ENCODE assay signal across 8 mouse cellular contexts in the genomic region with DNA sequence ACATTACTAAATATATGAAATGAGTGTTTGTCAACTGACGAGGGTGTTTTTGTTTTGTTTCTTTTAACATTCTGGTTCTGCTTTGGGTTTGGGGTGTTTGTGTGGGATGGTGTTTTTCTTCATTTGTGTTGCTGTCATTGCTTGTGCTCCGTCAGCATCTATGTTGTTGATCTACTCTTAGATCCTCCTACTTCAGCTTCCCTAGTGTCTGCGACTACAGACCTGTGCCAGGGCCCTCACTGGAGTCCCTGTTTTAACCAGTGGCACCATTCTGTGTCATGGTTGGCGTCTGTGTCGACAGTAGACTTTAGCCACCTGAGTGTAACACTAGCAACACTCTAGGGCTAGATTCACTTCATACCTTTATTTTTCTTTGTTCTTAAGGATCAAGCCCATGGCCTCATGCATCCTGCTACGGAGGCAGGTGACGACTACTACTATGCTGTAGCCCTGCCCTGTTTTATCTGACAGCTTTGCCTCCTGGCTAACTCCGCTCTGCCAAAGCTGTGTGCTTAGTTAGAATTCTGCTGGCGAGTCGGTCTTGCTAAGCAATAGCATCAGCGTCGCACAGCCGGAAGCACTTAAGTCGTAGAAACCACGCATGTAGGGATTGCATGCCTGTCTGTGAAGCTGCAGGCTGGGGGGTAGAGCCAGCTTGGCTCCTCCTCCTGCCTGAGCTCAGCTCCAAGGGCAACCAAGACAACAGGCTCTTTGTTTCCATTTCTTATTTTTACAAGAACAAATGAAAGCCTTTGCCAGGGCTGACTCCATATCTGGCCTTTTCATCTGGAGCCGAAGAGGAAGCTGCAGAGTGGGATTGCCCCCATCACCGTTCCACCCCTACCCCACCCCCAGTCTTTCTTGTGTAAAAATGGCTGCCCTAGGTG.
A peak's percentile ranks its signal among the peaks of the same experiment; 100 is the strongest.
DNase-seq lines count a peak whose midpoint lies in the region; ATAC-seq and TF ChIP-seq lines count a peak whose summit lies in the region.

No protein-coding gene starts in this region.

- H3K9me3 ChIP-seq in embryonic facial prominence, embryonic 13.5 days, result no peaks in the 10 kb centered on the region
- H3K9me3 ChIP-seq in intestine, postnatal 0 days (ENCODE audit: control insufficient read depth), result no peaks in the 10 kb centered on the region

- peaks cover 27% of the 10 kb centered on the region for H3K4me1 ChIP-seq in embryonic facial prominence, embryonic 13.5 days
- H3K4me1 ChIP-seq in heart, adult 2 months (ENCODE audit: control insufficient read depth, insufficient read depth, low read length), result peaks cover 15% of the 10 kb centered on the region
- peaks cover 13% of the 10 kb centered on the region for H3K4me1 ChIP-seq in intestine, postnatal 0 days (replicated peaks; ENCODE audit: control insufficient read depth, insufficient read depth, low read length)

- peak; percentile 92 for ATAC-seq in embryonic facial prominence, embryonic 13.5 days (ENCODE audit: insufficient number of reproducible peaks, insufficient read depth, low FRiP score, low TSS enrichment, low read depth)
- ATAC-seq in intestine, postnatal 0 days, result peak; percentile 82
- peak; percentile 87 for ATAC-seq in megakaryocyte progenitor cell, adult 5-6 weeks (replicated peaks; ENCODE audit: poor library complexity)

- no peaks in the 10 kb centered on the region for H3K79me2 ChIP-seq in heart, adult 2 months (replicated peaks; ENCODE audit: control insufficient read depth, insufficient read depth, low read length)

- peak overlapping the region; percentile 94 for H3K27ac ChIP-seq in embryonic facial prominence, embryonic 13.5 days
- H3K27ac ChIP-seq in heart, adult 2 months, result peak overlapping the region; percentile 84
- H3K27ac ChIP-seq in intestine, postnatal 0 days (ENCODE audit: low read depth, low read length), result peak overlapping the region; percentile 83

- H3K27me3 ChIP-seq in embryonic facial prominence, embryonic 13.5 days, result no peaks in the 10 kb centered on the region
- no peaks in the 10 kb centered on the region for H3K27me3 ChIP-seq in heart, adult 2 months (ENCODE audit: control insufficient read depth, insufficient read depth, low read length)
- H3K27me3 ChIP-seq in intestine, postnatal 0 days (replicated peaks; ENCODE audit: control insufficient read depth, insufficient read depth, low read length), result no peaks in the 10 kb centered on the region

- TF ChIP-seq CTCF in heart, adult 2 months (IDR thresholded peaks at IDR 0.05), result no peak
- no peak for TF ChIP-seq CTCF in intestine, postnatal 0 days (IDR thresholded peaks at IDR 0.05; ENCODE audit: low read depth)

- intact Hi-C loops in heart, adult 2 months (cut with DNase I), result no loop called here
- intact Hi-C loops in left cerebral cortex, postnatal 25 days (cut with DNase I), result loop anchor here (2.0 kb wide), 1 partner anchor 29 kb away; no protein-coding TSS in a partner anchor

- peak overlapping the region; percentile 17 for H3K4me3 ChIP-seq in embryonic facial prominence, embryonic 13.5 days
- H3K4me3 ChIP-seq in heart, adult 2 months, result peak overlapping the region; percentile 30
- no peak overlapping the region for H3K4me3 ChIP-seq in intestine, postnatal 0 days (ENCODE audit: low read depth, low read length)

- TF ChIP-seq EP300 in heart, adult 2 months (IDR thresholded peaks at IDR 0.05; ENCODE audit: insufficient read depth, low read depth, low read length), result no peak; the same call in 1 of the 2 replicates

- TF ChIP-seq POLR2A in heart, adult 2 months (IDR thresholded peaks at IDR 0.05; ENCODE audit: insufficient read depth, low read depth, low read length), result 0 out of 2 replicates have a peak, but pooled peaks have one; percentile 51

- peak overlapping the region; percentile 46; the same call in 1 of the 2 replicates for H3K9ac ChIP-seq in embryonic facial prominence, embryonic 13.5 days
- H3K9ac ChIP-seq in heart, adult 2 months (ENCODE audit: low read depth, low read length), result peak overlapping the region; percentile 19
- no peak overlapping the region for H3K9ac ChIP-seq in intestine, postnatal 0 days (ENCODE audit: low read depth, low read length)

- H3K36me3 ChIP-seq in embryonic facial prominence, embryonic 13.5 days, result peaks cover 3% of the 10 kb centered on the region; the same call in 1 of the 2 replicates
- H3K36me3 ChIP-seq in heart, adult 2 months (ENCODE audit: control insufficient read depth, insufficient read depth, low read length), result peaks cover 24% of the 10 kb centered on the region
- H3K36me3 ChIP-seq in intestine, postnatal 0 days (ENCODE audit: control insufficient read depth, insufficient read depth), result no peaks in the 10 kb centered on the region

- peak overlapping the region; percentile 52 for H3K4me2 ChIP-seq in embryonic facial prominence, embryonic 13.5 days
- H3K4me2 ChIP-seq in intestine, postnatal 0 days (replicated peaks; ENCODE audit: low read depth), result peak overlapping the region; percentile 33

- peak; percentile 64 for DNase-seq in adrenal gland, postnatal 14 days
- peak; percentile 62 to 80 for DNase-seq in heart, adult 2 months
- peak; percentile 49 to 52 for DNase-seq in left cerebral cortex, postnatal 25 days (ENCODE audit: low spot score in 2 of 2)
- peak; percentile 29 for DNase-seq in right cerebral cortex, postnatal 25 days
- DNase-seq in spleen, adult 12 weeks (ENCODE audit: low spot score), result no peak

- 19% methylated on average over 17 of the region's 17 CpGs for WGBS in embryonic facial prominence, embryonic 13.5 days
- 23% methylated on average over 17 of the region's 17 CpGs for WGBS in heart, adult 2 months
- 30% methylated on average over 17 of the region's 17 CpGs for WGBS in intestine, postnatal 0 days
